Mouse (Mus musculus): ENCODE results near the gene Dnajb12. TPM values are rescaled to one million over a fixed set of nuclear protein-coding genes. Genes with fewer than 3 reads are reported as not detected.
"Not testable (repeated sequence)": the region's sequence is repeated elsewhere in the genome, so short reads cannot be mapped to it uniquely, and the experiment has no call there.

Gene Dnajb12
- total RNA-seq, 2 experiments from 2014 or later, result 47.3 to 49.6 TPM

DNA sequence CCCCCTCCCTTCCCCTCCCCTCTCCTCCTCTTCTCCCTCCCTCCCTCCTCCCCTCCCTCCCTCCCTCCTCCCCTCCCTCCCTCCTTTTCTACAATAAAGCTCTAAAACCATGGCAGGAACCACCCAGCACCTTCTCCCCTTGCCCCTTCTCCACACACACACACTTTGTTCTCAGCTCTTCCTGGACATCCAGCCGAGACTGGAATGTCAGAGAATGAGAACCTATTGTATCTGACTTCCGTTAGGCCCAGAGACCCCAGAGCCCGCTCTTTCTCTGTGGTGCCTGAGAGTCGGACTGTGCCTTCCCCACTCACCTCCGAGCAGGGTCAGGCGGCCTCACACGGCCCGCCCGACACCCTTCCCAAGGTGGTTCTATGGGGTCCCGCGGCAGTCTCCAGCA, 11.1 kb upstream of the Dnajb12 start:
- DNase-seq (ENCODE audit: low spot score in 2 of 2), result no peak

GRCm38 (mm10) chr10:59870038-59870437, 9.3 kb upstream of the Dnajb12 start:
- DNase-seq (ENCODE audit: low spot score in 2 of 2), result no peak

GRCm38 (mm10) chr10:59872651-59873050, 6.7 kb upstream of the Dnajb12 start:
- DNase-seq (ENCODE audit: low spot score in 2 of 2), result not testable (repeated sequence)

DNA sequence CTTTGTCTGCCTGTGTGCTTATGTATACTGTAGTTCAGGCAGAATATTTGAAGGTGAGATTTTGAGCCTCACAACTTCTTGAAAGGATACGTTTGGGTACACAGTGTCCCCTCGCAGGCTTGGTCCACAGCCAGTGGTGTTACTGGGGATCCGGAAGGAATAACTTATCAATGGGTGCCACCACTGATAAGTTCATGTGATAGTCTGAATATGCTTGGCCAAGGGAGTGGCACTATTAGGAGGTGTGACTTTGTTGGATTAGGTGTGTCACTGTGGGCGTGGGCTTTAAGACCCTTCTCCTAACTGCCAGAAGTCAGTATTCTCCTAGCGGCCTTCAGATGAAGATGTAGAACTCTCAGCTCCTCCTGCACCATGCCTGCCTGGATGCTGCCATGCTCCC, 6.2 kb upstream of the Dnajb12 start:
- DNase-seq (ENCODE audit: low spot score in 2 of 2), result no peak

DNA sequence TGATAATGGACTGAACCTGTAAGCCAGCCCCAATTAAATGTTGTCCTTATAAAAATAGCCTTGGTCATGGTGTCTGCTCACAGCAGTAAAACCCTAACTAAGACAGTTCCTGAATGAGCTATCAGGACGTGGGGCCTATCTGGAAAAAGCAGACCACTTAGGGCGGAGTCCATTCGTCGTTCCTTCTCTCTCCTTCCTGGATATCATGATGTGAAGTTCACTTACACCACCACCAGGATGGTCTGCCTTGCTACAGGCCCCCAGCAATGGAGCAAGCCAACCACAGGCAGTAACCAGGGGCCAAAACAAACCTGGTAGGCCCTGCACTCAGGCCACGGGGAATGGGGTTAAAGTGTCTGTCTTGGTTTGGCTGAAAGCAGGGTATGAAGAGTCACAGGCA, 5.7 kb upstream of the Dnajb12 start:
- no peak for DNase-seq (ENCODE audit: low spot score in 2 of 2)

DNA sequence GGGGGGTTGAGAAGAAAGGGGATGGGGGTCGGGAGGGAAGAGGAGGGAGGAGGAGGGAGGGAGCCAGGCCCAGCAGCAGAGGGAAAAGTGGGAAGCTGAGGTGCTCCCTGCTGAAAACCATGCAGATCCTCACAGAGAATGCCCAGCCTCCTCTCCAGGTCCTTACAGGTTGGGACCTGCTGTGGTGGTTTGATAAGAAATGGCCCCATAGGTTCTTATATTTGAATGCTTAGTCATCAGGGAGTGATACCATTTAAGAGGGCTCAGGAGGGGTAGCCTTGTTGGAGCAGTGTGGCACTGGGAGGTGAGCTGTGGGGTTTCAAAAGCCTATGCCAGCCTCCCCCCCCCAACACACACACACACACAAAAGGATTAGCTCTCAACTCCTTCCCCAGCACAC, 4.0 kb upstream of the Dnajb12 start:
- DNase-seq (ENCODE audit: low spot score in 2 of 2), result no peak

DNA sequence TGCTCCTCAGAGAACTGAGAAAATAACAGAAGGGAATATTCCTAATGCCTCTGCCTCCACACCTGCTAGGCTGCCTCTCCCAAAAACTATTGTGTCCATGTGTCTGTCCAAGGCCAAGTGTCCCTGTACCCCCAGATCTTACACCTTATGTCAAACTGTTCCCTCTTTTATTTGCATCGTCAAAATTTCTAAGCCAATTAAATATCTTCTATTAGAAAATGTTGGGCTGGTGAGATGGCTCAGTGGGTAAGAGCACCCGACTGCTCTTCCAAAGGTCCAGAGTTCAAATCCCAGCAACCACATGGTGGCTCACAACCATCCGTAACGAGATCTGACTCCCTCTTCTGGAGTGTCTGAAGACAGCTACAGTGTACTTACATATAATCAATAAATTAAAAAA, 2.7 kb upstream of the Dnajb12 start:
- DNase-seq (ENCODE audit: low spot score in 2 of 2), result not testable (repeated sequence)

DNA sequence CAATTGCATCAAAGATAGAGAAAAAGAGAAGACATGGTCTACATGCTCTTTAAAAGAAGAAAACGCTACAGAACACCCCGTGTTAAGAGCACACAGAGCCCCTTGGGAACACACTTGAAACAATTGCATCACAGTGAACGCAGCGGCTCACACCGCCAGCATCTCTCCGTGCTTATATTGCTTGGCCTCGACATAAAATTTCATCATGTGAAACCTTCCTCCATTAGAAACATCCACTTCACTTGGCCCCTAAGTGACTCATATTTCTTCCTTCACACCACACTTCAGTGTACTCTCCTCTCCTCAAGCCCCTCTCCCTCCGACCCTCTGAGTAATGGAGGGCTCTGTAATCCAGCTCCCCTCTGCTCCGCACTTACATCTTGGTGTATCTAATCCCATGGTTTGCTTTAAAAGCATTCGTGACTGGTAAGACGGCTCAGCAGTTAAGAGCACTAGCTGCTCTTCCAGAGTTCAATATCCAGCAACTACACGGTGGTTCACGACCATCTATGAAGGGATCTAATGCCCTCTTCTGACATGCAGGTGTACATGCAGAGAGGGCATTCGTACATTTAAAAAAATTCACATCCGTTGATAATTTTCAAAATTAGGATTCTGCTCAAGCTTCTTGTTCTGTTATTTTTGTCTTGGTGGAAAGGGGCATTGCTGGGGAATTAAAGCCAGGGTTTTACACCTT, 1.8 kb upstream of the Dnajb12 start:
- DNase-seq (ENCODE audit: low spot score in 2 of 2), result no peak

DNA sequence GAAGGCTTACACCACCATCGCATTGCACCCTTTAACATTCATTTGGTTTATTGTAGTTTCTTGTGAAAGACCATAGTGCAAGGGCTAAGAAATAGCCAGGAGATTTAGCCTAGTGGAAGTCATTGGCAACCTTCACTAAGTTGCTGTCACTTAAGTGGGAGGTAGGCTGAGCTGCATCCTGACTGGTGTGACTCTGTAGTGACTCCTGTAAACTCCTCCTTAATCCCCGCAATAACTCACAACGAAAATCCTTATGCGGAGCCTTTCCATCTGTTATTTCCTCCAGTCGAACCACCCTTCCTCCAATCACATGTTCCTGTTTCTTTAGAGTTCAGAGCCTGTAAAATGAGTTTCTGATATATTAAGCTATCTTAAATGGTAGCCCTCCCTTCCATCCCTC, 533 bp upstream of the Dnajb12 start:
- DNase-seq (ENCODE audit: low spot score in 2 of 2), result no peak

DNA sequence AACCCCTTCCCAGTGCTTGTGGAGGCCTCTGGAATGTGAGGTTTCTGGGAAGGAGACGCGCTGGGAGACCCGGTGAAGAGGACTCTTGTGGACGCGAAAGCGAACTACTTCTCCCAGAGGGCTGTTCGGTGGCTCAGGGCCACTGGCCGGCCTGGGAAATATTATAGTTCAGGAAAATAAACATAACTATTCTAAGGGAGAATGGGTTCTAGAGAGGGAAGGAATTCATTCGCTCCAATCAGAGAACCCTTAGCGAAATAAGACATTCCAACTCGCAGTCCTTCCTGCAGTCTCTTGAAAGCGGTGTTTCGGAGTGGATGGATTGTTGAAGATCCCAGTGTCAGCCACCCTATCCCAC, 652 bp downstream of the Dnajb12 start:
- no peak for DNase-seq (ENCODE audit: low spot score in 2 of 2)

DNA sequence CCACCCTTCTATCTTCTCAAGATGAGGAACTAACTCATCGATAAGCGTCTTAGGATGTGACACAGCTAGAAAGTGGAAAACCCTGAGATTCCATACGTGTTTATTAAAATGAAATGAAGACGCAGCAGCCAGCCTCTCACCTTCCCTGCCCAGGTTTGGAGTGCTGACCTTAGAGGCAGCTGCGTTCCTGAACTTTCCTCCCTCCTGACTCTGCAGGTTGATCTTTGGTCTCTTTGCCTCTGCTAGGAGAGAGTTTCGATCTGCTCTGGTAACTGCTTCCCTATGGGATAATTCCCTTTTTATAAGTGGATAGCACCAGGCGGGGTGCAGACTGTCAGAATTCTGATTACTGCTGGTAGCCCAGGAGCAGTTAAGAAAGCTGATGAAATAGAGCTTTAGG, 1.5 kb downstream of the Dnajb12 start:
- no peak for DNase-seq (ENCODE audit: low spot score in 2 of 2)

- DNase-seq (ENCODE audit: low spot score in 2 of 2), result no peak
Observed at GRCm38 (mm10) chr10:59884327-59885173, 5.2 kb downstream of the Dnajb12 start.

DNA sequence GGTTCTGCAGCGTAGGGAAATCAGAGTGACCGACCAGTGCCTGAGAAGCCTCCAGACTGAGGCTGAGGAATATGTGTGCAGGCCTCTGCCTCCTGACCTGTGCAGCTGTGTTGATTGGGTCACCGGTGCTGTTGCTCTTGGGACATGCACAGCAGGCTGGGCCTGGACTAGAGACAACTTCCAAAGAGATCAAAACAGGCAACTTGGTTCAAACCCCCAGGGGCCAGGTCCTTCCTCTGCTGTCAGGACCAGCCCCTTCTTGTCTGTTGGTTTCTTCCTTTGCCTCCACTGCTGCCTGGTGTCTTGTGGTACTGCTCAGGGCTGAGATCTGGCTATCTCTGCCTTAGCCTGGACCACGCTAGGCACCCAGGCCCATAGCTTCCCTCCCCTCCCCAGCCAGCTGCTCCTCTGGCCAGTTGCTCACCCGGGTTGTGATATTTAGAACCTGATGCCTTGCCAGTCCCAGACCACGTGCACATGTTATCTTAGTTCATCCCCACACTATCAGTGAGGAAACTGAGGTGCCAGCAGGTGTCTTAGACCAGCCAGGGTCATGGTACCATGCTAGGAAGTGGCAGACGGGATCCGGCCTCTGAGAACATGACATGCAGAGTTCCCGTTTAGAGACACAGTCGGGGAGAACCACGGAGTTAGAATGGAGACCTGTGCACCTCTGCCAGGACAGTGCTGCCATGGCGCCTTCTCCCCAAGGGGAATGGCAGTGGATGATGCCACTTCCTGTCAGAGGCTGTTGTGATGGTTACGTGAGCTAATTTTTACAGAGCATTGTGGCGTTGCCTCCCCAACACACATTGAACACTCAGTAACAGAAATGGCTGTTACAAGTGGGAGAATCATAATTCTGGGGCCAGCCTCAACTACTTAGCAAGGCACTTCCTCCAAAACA, 6.1 kb downstream of the Dnajb12 start:
- DNase-seq (ENCODE audit: low spot score in 2 of 2), result no peak

DNA sequence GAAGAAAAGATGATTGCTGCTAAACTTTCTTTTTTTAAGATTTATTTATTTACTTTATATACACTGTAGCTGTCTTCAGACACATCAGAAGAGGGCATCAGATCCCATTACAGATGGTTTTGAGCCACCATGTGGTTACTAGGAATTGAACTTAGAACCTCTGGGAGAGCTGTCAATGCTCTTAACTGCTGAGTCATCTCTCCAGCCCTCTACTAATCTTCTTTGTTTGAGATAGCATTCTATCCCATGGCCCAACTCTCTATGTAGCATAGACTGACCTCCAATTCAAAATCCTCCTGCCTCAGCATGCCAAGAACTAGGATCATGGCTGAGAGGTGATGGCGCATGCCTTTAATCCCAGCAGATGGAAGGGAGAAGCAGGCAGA, 6.7 kb downstream of the Dnajb12 start:
- no peak for DNase-seq (ENCODE audit: low spot score in 2 of 2)

DNA sequence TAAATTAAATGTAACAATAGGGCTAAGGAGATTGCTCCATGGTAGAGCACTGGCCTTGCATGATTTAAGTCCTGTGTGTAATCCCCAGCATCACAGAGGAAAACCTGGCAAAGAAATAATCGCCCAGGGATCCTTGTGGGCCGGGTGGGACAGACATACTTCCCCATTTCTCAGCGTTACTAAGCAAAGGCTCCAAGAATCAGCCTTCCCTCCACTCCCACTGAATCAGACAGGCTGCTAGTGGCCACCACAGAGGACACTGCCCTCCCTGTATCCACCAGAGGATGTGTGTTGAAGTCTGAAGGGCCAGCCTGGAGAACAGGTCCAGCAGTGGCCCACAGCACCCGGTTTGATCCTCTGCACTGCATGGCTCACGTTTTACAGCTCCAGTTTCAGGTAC, 8.1 kb downstream of the Dnajb12 start:
- no peak for DNase-seq (ENCODE audit: low spot score in 2 of 2)

- DNase-seq (ENCODE audit: low spot score in 2 of 2), result no peak
Observed at GRCm38 (mm10) chr10:59889339-59889738, 10.0 kb downstream of the Dnajb12 start.

DNA sequence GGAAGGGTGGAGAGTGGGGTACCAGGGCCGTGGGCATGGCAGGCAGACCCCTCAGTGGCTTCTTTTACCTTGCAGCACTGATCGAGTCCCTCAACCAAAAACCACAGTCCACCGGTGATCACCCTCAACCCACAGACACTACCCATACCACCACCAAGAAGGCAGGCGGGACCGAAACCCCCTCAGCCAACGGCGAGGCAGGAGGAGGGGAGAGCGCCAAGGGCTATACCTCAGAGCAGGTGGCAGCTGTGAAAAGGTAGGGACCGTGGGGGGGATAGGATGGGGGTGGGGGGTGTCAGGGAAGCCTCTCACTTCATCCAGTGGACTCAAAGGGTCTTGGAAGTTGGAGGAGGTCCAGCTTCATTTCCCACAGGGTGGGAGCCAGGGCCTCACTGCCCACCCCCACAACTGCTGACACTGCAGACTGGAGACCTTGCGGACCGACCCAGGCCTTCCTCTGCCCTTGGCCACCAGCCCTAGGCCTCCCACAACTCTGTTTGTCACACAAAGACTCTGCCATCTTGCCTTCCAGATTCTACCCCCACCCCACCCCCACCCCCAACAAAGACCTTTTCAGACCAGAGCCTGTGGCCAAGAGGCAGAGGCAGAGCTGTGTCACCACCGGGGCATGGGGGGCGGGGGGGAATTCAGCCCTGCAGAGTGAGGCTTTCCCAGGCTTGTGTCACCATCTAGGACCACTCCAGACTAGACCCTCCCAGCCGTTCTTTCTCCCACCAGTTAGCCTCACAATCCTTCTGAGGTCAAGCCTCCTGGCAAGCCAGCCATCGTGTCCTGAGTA, 10.8 kb downstream of the Dnajb12 start:
- DNase-seq (ENCODE audit: low spot score in 2 of 2), result no peak

DNA sequence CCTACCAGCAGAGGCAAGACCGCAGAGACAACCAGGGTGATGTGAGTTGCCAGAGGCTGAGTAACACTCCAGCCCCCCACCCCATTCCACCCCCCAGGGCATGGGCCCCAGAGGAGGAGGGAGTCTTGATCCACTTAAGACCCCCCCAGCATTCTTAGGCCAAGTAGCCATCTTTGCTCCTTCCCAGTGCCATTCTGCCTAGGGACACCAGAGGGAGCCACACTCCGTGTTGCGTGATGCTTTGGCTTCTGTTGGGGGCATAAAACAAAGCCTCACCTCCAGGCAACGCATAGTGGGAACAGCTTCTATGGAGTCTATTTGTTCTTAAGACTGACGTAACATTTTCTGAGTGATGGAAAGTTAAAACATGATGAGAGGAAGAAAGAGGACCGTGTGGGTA, 13.6 kb downstream of the Dnajb12 start:
- peak; percentile 72 to 75 for DNase-seq (ENCODE audit: low spot score in 2 of 2)

GRCm38 (mm10) chr10:59894251-59895160, 15.2 kb downstream of the Dnajb12 start:
- peak; percentile 85 to 87 for DNase-seq (ENCODE audit: low spot score in 2 of 2)

All from left cerebral cortex, adult 18-20 months (tissue).